Mouse (Mus musculus) heart, embryonic 16.5 days (tissue): ENCODE data around the gene Fcer1g. TPM values are rescaled to one million over a fixed set of nuclear protein-coding genes. Genes with fewer than 3 reads are reported as not detected.

Experiments used
- ATAC-seq: fragments of 200-750 bp; cut with Nextera tagmentation; replicated peaks from 2 replicates; pipeline ENCODE4 v1.8.0; 2017; ENCODE audit warnings: moderate number of reproducible peaks; ENCODE audit not compliant: insufficient read depth, low FRiP score; ENCODE audit errors: extremely low read depth
- H3K27ac ChIP-seq: fragments of 300-500 bp; sonication (generic); 2 replicates; pipeline ENCODE4 v1.5.1; 2014; ENCODE audit warnings: mild to moderate bottlenecking, low read length, control low read depth, moderate library complexity
- H3K27me3 ChIP-seq: fragments of 300-500 bp; sonication (generic); 2 replicates; pipeline ENCODE4 v1.6.1; 2014; ENCODE audit warnings: low read length, mixed read lengths; ENCODE audit not compliant: control insufficient read depth, insufficient read depth
- H3K36me3 ChIP-seq: fragments of 300-500 bp; sonication (generic); 2 replicates; pipeline ENCODE4 v1.6.1; 2014; ENCODE audit not compliant: control insufficient read depth, insufficient read depth
- H3K4me1 ChIP-seq: fragments of 300-500 bp; sonication (generic); 2 replicates; pipeline ENCODE4 v1.6.1; 2014; ENCODE audit warnings: low read length, mixed read lengths; ENCODE audit not compliant: control insufficient read depth, insufficient read depth
- H3K4me2 ChIP-seq: fragments of 300-500 bp; sonication (generic); 2 replicates; pipeline ENCODE4 v1.6.1; 2014; ENCODE audit warnings: low read depth, mild to moderate bottlenecking, control low read depth, low read length
- H3K4me3 ChIP-seq: fragments of 300-500 bp; sonication (generic); 2 replicates; pipeline ENCODE4 v1.5.1; 2014; ENCODE audit warnings: mild to moderate bottlenecking, control low read depth, low read length
- H3K9ac ChIP-seq: fragments of 300-500 bp; sonication (generic); 2 replicates; pipeline ENCODE4 v1.6.1; 2014; ENCODE audit warnings: low read length, control low read depth
- H3K9me3 ChIP-seq: fragments of 300-500 bp; sonication (generic); replicated peaks from 2 replicates; pipeline ENCODE4 v1.6.1; 2016; ENCODE audit warnings: low read length; ENCODE audit not compliant: control insufficient read depth
- WGBS: fragments of 180-500 bp; shearing (Covaris S2); extraction: QIAGEN DNeasy Blood & Tissue Kit; methylation state at CpG from one replicate; pipeline ENCODE4 v1.1.7; 2014; 5-methylcytosine and 5-hydroxymethylcytosine counted together
- polyA plus RNA-seq: library from polyadenylated mRNA; unstranded; fragments of >200 nt; fragmentation: Nextera tagmentation; extraction: Ambion mirVana; gene quantifications from 2 replicates; pipeline ENCODE4 v1.2.1, GENCODE M21; 2015

Fcer1g gene
- polyA plus RNA-seq, 1 experiment from 2014 or later = 36.3 TPM

- peak within 1 kb of the TSS; percentile 93 for H3K4me3 ChIP-seq
- H3K27me3 ChIP-seq = no peaks in the 10 kb centered on the region
- H3K36me3 ChIP-seq = peaks cover 25% of the 10 kb centered on the region
- peak within 1 kb of the TSS; percentile 95 for H3K9ac ChIP-seq
- WGBS = 4% methylated on average over 36 of the region's 36 CpGs
- peak within 1 kb of the TSS; percentile 100 for H3K4me2 ChIP-seq
- H3K4me1 ChIP-seq = peaks cover 16% of the 10 kb centered on the region
- no peaks in the 10 kb centered on the region for H3K9me3 ChIP-seq
- H3K27ac ChIP-seq = peak within 1 kb of the TSS; percentile 73
- peak; percentile 95 for ATAC-seq
Observed at GRCm38 (mm10) chr1:171269848-171270572, 35.8 kb upstream of the Fcer1g start, which contains the start of gene B4galt3. TSS of gene B4galt3 (plus strand) at chr1:171270328.

- Histone ChIP-seq H3K27ac (no peak overlapping the region), H3K4me3 (no peak overlapping the region), H3K27me3 (no peaks in the 10 kb centered on the region), H3K4me2 (no peak overlapping the region), H3K9ac (no peak overlapping the region), H3K36me3 (peaks cover 12% of the 10 kb centered on the region), H3K9me3 (no peaks in the 10 kb centered on the region), H3K4me1 (peaks cover 23% of the 10 kb centered on the region)
- 66% methylated on average over 1 of the region's 1 CpGs for WGBS
- ATAC-seq = no peak
Observed at GRCm38 (mm10) chr1:171268341-171268740, 34.2 kb upstream of the Fcer1g start.

GRCm38 (mm10) chr1:171265971-171266744 is 32.0 kb upstream of the Fcer1g start:
- WGBS = 39% methylated on average over 4 of the region's 4 CpGs
- H3K4me2 ChIP-seq = no peak overlapping the region

GRCm38 (mm10) chr1:171263666-171264461 is 29.7 kb upstream of the Fcer1g start:
- Histone ChIP-seq H3K4me1 (peaks cover 23% of the 10 kb centered on the region), H3K4me2 (peak overlapping the region; percentile 68), H3K9ac (peak overlapping the region; percentile 30; the same call in 1 of the 2 replicates), H3K36me3 (no peaks in the 10 kb centered on the region), H3K27me3 (no peaks in the 10 kb centered on the region), H3K27ac (peak overlapping the region; percentile 92), H3K9me3 (no peaks in the 10 kb centered on the region), H3K4me3 (no peak overlapping the region; the same call in 1 of the 2 replicates)
- WGBS = 69% methylated on average over 3 of the region's 3 CpGs
- no peak for ATAC-seq

More at GRCm38 (mm10) chr1:171265971-171266744, 32.0 kb upstream of the Fcer1g start:
- Histone ChIP-seq H3K4me3 (no peak overlapping the region), H3K4me1 (peaks cover 26% of the 10 kb centered on the region), H3K9ac (peak overlapping the region; percentile 11; the same call in 1 of the 2 replicates), H3K27ac (peak overlapping the region; percentile 18; the same call in 1 of the 2 replicates), H3K9me3 (no peaks in the 10 kb centered on the region), H3K36me3 (no peaks in the 10 kb centered on the region), H3K27me3 (no peaks in the 10 kb centered on the region)
- no peak for ATAC-seq

GRCm38 (mm10) chr1:171263185-171263611 is 29.0 kb upstream of the Fcer1g start:
- WGBS = 0% methylated on average over 2 of the region's 2 CpGs
- no peak overlapping the region; the same call in 1 of the 2 replicates for H3K9ac ChIP-seq

GRCm38 (mm10) chr1:171262594-171263130 is 28.5 kb upstream of the Fcer1g start:
- 1% methylated on average over 8 of the region's 8 CpGs for WGBS
- Histone ChIP-seq H3K4me3 (peak overlapping the region; percentile 33), H3K4me2 (peak overlapping the region; percentile 68), H3K27ac (peak overlapping the region; percentile 92), H3K27me3 (no peaks in the 10 kb centered on the region), H3K9me3 (no peaks in the 10 kb centered on the region), H3K36me3 (no peaks in the 10 kb centered on the region), H3K9ac (peak overlapping the region; percentile 70), H3K4me1 (peaks cover 25% of the 10 kb centered on the region)
- peak; percentile 78 for ATAC-seq

More at GRCm38 (mm10) chr1:171263185-171263611, 29.0 kb upstream of the Fcer1g start:
- H3K4me2 ChIP-seq = peak overlapping the region; percentile 68
- peaks cover 25% of the 10 kb centered on the region for H3K4me1 ChIP-seq
- H3K9me3 ChIP-seq = no peaks in the 10 kb centered on the region
- H3K36me3 ChIP-seq = no peaks in the 10 kb centered on the region
- peak overlapping the region; percentile 33; the same call in 1 of the 2 replicates for H3K4me3 ChIP-seq
- H3K27ac ChIP-seq = peak overlapping the region; percentile 92
- H3K27me3 ChIP-seq = no peaks in the 10 kb centered on the region
- peak; percentile 88 for ATAC-seq

- ATAC-seq = no peak
- Histone ChIP-seq H3K4me3 (no peak overlapping the region), H3K4me2 (no peak overlapping the region), H3K9me3 (no peaks in the 10 kb centered on the region), H3K9ac (no peak overlapping the region), H3K36me3 (no peaks in the 10 kb centered on the region), H3K4me1 (peaks cover 25% of the 10 kb centered on the region), H3K27me3 (no peaks in the 10 kb centered on the region), H3K27ac (no peak overlapping the region)
- WGBS = 67% methylated on average over 3 of the region's 3 CpGs
Observed at GRCm38 (mm10) chr1:171260316-171260715, 26.2 kb upstream of the Fcer1g start.

- Histone ChIP-seq H3K4me2 (peak overlapping the region; percentile 10; the same call in 1 of the 2 replicates), H3K4me1 (peaks cover 24% of the 10 kb centered on the region), H3K27me3 (no peaks in the 10 kb centered on the region), H3K9me3 (no peaks in the 10 kb centered on the region), H3K4me3 (no peak overlapping the region), H3K9ac (peak overlapping the region; percentile 21; the same call in 1 of the 2 replicates), H3K36me3 (no peaks in the 10 kb centered on the region), H3K27ac (no peak overlapping the region)
- ATAC-seq = no peak
- 54% methylated on average over 17 of the region's 17 CpGs for WGBS
Observed at GRCm38 (mm10) chr1:171258921-171259320, 24.8 kb upstream of the Fcer1g start.
